Mouse (Mus musculus) G1E (cell line): ENCODE measurements around the gene Anxa9.

ENCODE experiments used
- CTCF ChIP-seq: IDR thresholded peaks from 2 replicates; pipeline ENCODE4 v1.5.1; 2012; ENCODE audit warnings: low read depth, low read length, inconsistent platforms, mixed read lengths
- GATA1 ChIP-seq: IDR thresholded peaks from 2 replicates; pipeline ENCODE4 v1.6.1; 2012; ENCODE audit warnings: borderline replicate concordance, low read length, inconsistent platforms, mixed read lengths
- GATA2 ChIP-seq: IDR thresholded peaks from 2 replicates; pipeline ENCODE4 v1.6.1; 2012; ENCODE audit warnings: low read depth, low read length, inconsistent platforms, borderline replicate concordance
- POLR2AphosphoS5 ChIP-seq: IDR thresholded peaks from 2 replicates; pipeline ENCODE4 v1.6.1; 2012; ENCODE audit warnings: low read depth, low read length, inconsistent platforms; ENCODE audit not compliant: insufficient replicate concordance
- TAL1 ChIP-seq: conservative IDR thresholded peaks from 2 replicates; pipeline ENCODE4 v1.6.1; 2012; ENCODE audit warnings: low read depth, low read length, inconsistent platforms, mixed read lengths

- TF ChIP-seq CTCF (no peak), POLR2AphosphoS5 (no peak), GATA2 (no peak), GATA1 (no peak), TAL1 (no peak)
Observed at GRCm38 (mm10) chr3:95298018-95298417, 9.0 kb downstream of the Anxa9 start.
